ENCODE assay signal across 8 mouse cellular contexts in genomic region chr3:38482749-38483148, GRCm38 (mm10). TPM values are rescaled to one million over a fixed set of nuclear protein-coding genes. Genes with fewer than 3 reads are reported as not detected.
DNase-seq lines count a peak whose midpoint lies in the region; ATAC-seq and TF ChIP-seq lines count a peak whose summit lies in the region.

No protein-coding gene starts in this region.

- H3K4me2 ChIP-seq in embryonic facial prominence, embryonic 13.5 days = peak overlapping the region; percentile 80
- peak overlapping the region; percentile 85 for H3K4me2 ChIP-seq in hindbrain, embryonic 12.5 days (replicated peaks)

- peaks cover 22% of the 10 kb centered on the region for H3K36me3 ChIP-seq in C2C12 (ENCODE audit: control insufficient read depth, insufficient read depth)
- H3K36me3 ChIP-seq in embryonic facial prominence, embryonic 13.5 days = peaks cover 21% of the 10 kb centered on the region
- H3K36me3 ChIP-seq in hindbrain, embryonic 12.5 days = peaks cover 18% of the 10 kb centered on the region
- peaks cover 46% of the 10 kb centered on the region for H3K36me3 ChIP-seq in midbrain, embryonic 10.5 days

- H3ac ChIP-seq in C2C12 (ENCODE audit: control insufficient read depth, insufficient read length, low read depth) = peak overlapping the region; percentile 41

- H3K27ac ChIP-seq in embryonic facial prominence, embryonic 13.5 days = peak overlapping the region; percentile 45
- H3K27ac ChIP-seq in hindbrain, embryonic 12.5 days = peak overlapping the region; percentile 97; the same call in 1 of the 2 replicates
- H3K27ac ChIP-seq in midbrain, embryonic 10.5 days (replicated peaks) = peak overlapping the region; percentile 39; the same call in 1 of the 2 replicates

- H3K27me3 ChIP-seq in C2C12 (ENCODE audit: control insufficient read depth, insufficient read depth, insufficient read length) = no peaks in the 10 kb centered on the region
- no peaks in the 10 kb centered on the region for H3K27me3 ChIP-seq in embryonic facial prominence, embryonic 13.5 days
- H3K27me3 ChIP-seq in hindbrain, embryonic 12.5 days = no peaks in the 10 kb centered on the region
- no peaks in the 10 kb centered on the region for H3K27me3 ChIP-seq in midbrain, embryonic 10.5 days (ENCODE audit: low read depth, poor library complexity, severe bottlenecking)

- peaks cover 43% of the 10 kb centered on the region for H3K4me1 ChIP-seq in embryonic facial prominence, embryonic 13.5 days
- H3K4me1 ChIP-seq in hindbrain, embryonic 12.5 days = peaks cover 49% of the 10 kb centered on the region
- peaks cover 57% of the 10 kb centered on the region for H3K4me1 ChIP-seq in midbrain, embryonic 10.5 days

- peaks cover 64% of the 10 kb centered on the region for H3K79me3 ChIP-seq in C2C12 (ENCODE audit: low read depth)

- no peaks in the 10 kb centered on the region for H3K9me3 ChIP-seq in embryonic facial prominence, embryonic 13.5 days
- no peaks in the 10 kb centered on the region for H3K9me3 ChIP-seq in hindbrain, embryonic 12.5 days (replicated peaks)
- no peaks in the 10 kb centered on the region for H3K9me3 ChIP-seq in midbrain, embryonic 10.5 days (replicated peaks)

- TF ChIP-seq CTCF in C2C12 (IDR thresholded peaks at IDR 0.05; ENCODE audit: control insufficient read depth, insufficient read depth, insufficient read length) = no peak

- H3K4me3 ChIP-seq in C2C12 (ENCODE audit: insufficient read depth, poor library complexity, severe bottlenecking) = peak overlapping the region; percentile 76
- peak overlapping the region; percentile 76 for H3K4me3 ChIP-seq in embryonic facial prominence, embryonic 13.5 days
- peak overlapping the region; percentile 80 for H3K4me3 ChIP-seq in hindbrain, embryonic 12.5 days
- peak overlapping the region; percentile 93 for H3K4me3 ChIP-seq in midbrain, embryonic 10.5 days

- 32% methylated on average over 11 of the region's 11 CpGs for WGBS in embryonic facial prominence, embryonic 13.5 days
- WGBS in hindbrain, embryonic 12.5 days = 20% methylated on average over 11 of the region's 11 CpGs
- WGBS in midbrain, embryonic 10.5 days = 50% methylated on average over 11 of the region's 11 CpGs

- intact Hi-C loops in gastrocnemius, postnatal 14 days (cut with DNase I; ENCODE audit: low total_unique reads) = loop anchor here (10.0 kb wide), 1 partner anchor 228 kb away; no protein-coding TSS in a partner anchor

- no peak for ATAC-seq in embryonic facial prominence, embryonic 13.5 days (ENCODE audit: insufficient number of reproducible peaks, insufficient read depth, low FRiP score, low TSS enrichment, low read depth)
- no peak for ATAC-seq in hindbrain, embryonic 12.5 days (ENCODE audit: low FRiP score)

- peak overlapping the region; percentile 90 for H3K9ac ChIP-seq in embryonic facial prominence, embryonic 13.5 days
- H3K9ac ChIP-seq in hindbrain, embryonic 12.5 days = peak overlapping the region; percentile 93

- peak; percentile 17 for DNase-seq in gastrocnemius, postnatal 14 days
- DNase-seq in gastrocnemius, adult 8-10 months (ENCODE audit: low spot score in 2 of 2) = no peak
- peak; percentile 26 for DNase-seq in midbrain, embryonic 10.5 days (ENCODE audit: low spot score)
- DNase-seq in B cell, adult 2 months = no peak
- DNase-seq in layer of hippocampus, adult 18-20 months (ENCODE audit: low spot score in 2 of 2) = no peak

- H3K79me2 ChIP-seq in C2C12 (ENCODE audit: control insufficient read depth, insufficient read depth) = peaks cover 69% of the 10 kb centered on the region

TF ChIP-seq in C2C12, 6 proteins besides CTCF, POLR2A, EP300 and RAD21:
- TF ChIP-seq MYOD1 (IDR thresholded peaks at IDR 0.05; ENCODE audit: control insufficient read depth, insufficient read length, low read depth) (no peak), MAX (IDR thresholded peaks at IDR 0.05) (no peak), CEBPB (IDR thresholded peaks at IDR 0.05; ENCODE audit: low read depth) (no peak), MYOG (IDR thresholded peaks at IDR 0.05; ENCODE audit: control insufficient read depth, extremely low read depth, insufficient read length) (no peak), FOSL1 (IDR thresholded peaks at IDR 0.05; ENCODE audit: insufficient read depth, low read length, poor library complexity, severe bottlenecking) (no peak), USF1 (IDR thresholded peaks at IDR 0.05; ENCODE audit: low read depth) (no peak)
TF ChIP-seq in C2C12: peak in this region for 0.

RNA-seq across cellular contexts. Expression of gene Ankrd50, which starts 1.9 kb away (rescaled TPM):
- total RNA-seq in gastrocnemius, postnatal 14 days (2021) = 10 to 100 TPM; 18.6 to 22.7 TPM
- total RNA-seq in gastrocnemius, adult 8-10 months (2022) = 10 to 100 TPM in 1 of 4 experiments, 1 to 10 TPM in 3; 5.8 to 14.1 (median 9.5) TPM
- polyA plus RNA-seq in C2C12 (2012; fragmentation: generic; extraction: Trizol) = 31.0 TPM
- 22.3 and 25.6 TPM in 2 replicates for polyA plus RNA-seq in embryonic facial prominence, embryonic 13.5 days (2015; fragmentation: Nextera tagmentation; extraction: Ambion mirVana)
- polyA plus RNA-seq in hindbrain, embryonic 12.5 days (2016; fragmentation: Nextera tagmentation; extraction: Ambion mirVana) = 46.4 and 53.8 TPM in 2 replicates
- 19.8 and 26.1 TPM in 2 replicates for polyA plus RNA-seq in midbrain, embryonic 10.5 days (2016; fragmentation: Nextera tagmentation; extraction: Ambion mirVana)
- total RNA-seq in layer of hippocampus, adult 18-20 months (2021) = 10 to 100 TPM; 47.2 to 48.7 TPM

Comparison
In these comparisons a context has a peak if more than half of its experiments do, and no peak if none do; other contexts are left out.
1. DNase-seq: peak in gastrocnemius, postnatal 14 days (single experiment) and midbrain, embryonic 10.5 days (single experiment); none in gastrocnemius, adult 8-10 months (0 of 2), B cell, adult 2 months (0 of 2) and layer of hippocampus, adult 18-20 months (0 of 2).
2. H3K27ac ChIP-seq: peak in every context shown above with its lines; median percentile 97 in hindbrain, embryonic 12.5 days; 45 in embryonic facial prominence, embryonic 13.5 days; 39 in midbrain, embryonic 10.5 days.
3. Peak in every context shown above with its lines, with median percentiles within 50 percentile points of each other: H3K4me3 ChIP-seq.